Mouse (Mus musculus): ENCODE data around the gene Mcm2. TPM values are rescaled to one million over a fixed set of nuclear protein-coding genes. Genes with fewer than 3 reads are reported as not detected.

Gene Mcm2
- 139 and 152 TPM in 2 replicates for polyA plus RNA-seq (2014; fragmentation: Nextera tagmentation; extraction: Ambion mirVana)

- Histone ChIP-seq H3K27ac (ENCODE audit: low read depth) (peak within 1 kb of the TSS; percentile 82), H3K4me2 (ENCODE audit: low read length) (peak within 1 kb of the TSS; percentile 79), H3K9me3 (ENCODE audit: control insufficient read depth, low read length) (no peaks in the 10 kb centered on the region), H3K4me3 (ENCODE audit: low read depth, low read length) (peak within 1 kb of the TSS; percentile 75), H3K4me1 (replicated peaks; ENCODE audit: control insufficient read depth, insufficient read depth, low read length) (peaks cover 22% of the 10 kb centered on the region), H3K9ac (ENCODE audit: low read length) (peak within 1 kb of the TSS; percentile 91), H3K36me3 (ENCODE audit: control insufficient read depth, insufficient read depth, low read length) (peaks cover 31% of the 10 kb centered on the region), H3K27me3 (replicated peaks; ENCODE audit: control insufficient read depth, insufficient read depth, low read length) (no peaks in the 10 kb centered on the region)
- DNase-seq (ENCODE audit: low spot score) (peak; percentile 99), ATAC-seq (replicated peaks; ENCODE audit: low FRiP score, low TSS enrichment, low read depth) (peak; percentile 75)
- WGBS = under 1% methylated on average over 33 of the region's 33 CpGs
Observed at GRCm38 (mm10) chr6:88898534-88899048, at the start of gene Mcm2. Mcm2 (minus strand) TSS chr6:88898780.

GRCm38 (mm10) chr6:88947771-88948170, 49.2 kb upstream of the Mcm2 start:
- Histone ChIP-seq H3K27me3 (replicated peaks; ENCODE audit: control insufficient read depth, insufficient read depth, low read length) (no peaks in the 10 kb centered on the region), H3K4me2 (ENCODE audit: low read length) (no peak overlapping the region), H3K9ac (ENCODE audit: low read length) (no peak overlapping the region), H3K4me3 (ENCODE audit: low read depth, low read length) (no peak overlapping the region), H3K27ac (ENCODE audit: low read depth) (no peak overlapping the region), H3K4me1 (replicated peaks; ENCODE audit: control insufficient read depth, insufficient read depth, low read length) (no peaks in the 10 kb centered on the region), H3K9me3 (ENCODE audit: control insufficient read depth, low read length) (no peaks in the 10 kb centered on the region), H3K36me3 (ENCODE audit: control insufficient read depth, insufficient read depth, low read length) (no peaks in the 10 kb centered on the region)
- ATAC-seq (replicated peaks; ENCODE audit: low FRiP score, low TSS enrichment, low read depth) (no peak), DNase-seq (ENCODE audit: low spot score) (no peak)

GRCm38 (mm10) chr6:88946442-88946841, 47.9 kb upstream of the Mcm2 start:
- no peaks in the 10 kb centered on the region for H3K36me3 ChIP-seq (ENCODE audit: control insufficient read depth, insufficient read depth, low read length)
- no peak for ATAC-seq (replicated peaks; ENCODE audit: low FRiP score, low TSS enrichment, low read depth)
- H3K27me3 ChIP-seq (replicated peaks; ENCODE audit: control insufficient read depth, insufficient read depth, low read length) = no peaks in the 10 kb centered on the region
- no peaks in the 10 kb centered on the region for H3K9me3 ChIP-seq (ENCODE audit: control insufficient read depth, low read length)
- no peaks in the 10 kb centered on the region for H3K4me1 ChIP-seq (replicated peaks; ENCODE audit: control insufficient read depth, insufficient read depth, low read length)
- WGBS = 84% methylated on average over 6 of the region's 6 CpGs
- H3K27ac ChIP-seq (ENCODE audit: low read depth) = no peak overlapping the region
- H3K9ac ChIP-seq (ENCODE audit: low read length) = no peak overlapping the region
- DNase-seq (ENCODE audit: low spot score) = no peak
- H3K4me2 ChIP-seq (ENCODE audit: low read length) = no peak overlapping the region
- no peak overlapping the region for H3K4me3 ChIP-seq (ENCODE audit: low read depth, low read length)

- no peak overlapping the region for H3K9ac ChIP-seq (ENCODE audit: low read length)
- 72% methylated on average over 6 of the region's 6 CpGs for WGBS
Observed at GRCm38 (mm10) chr6:88943666-88944065, 45.1 kb upstream of the Mcm2 start.

GRCm38 (mm10) chr6:88942595-88942994, 44.0 kb upstream of the Mcm2 start:
- Histone ChIP-seq H3K4me2 (ENCODE audit: low read length) (no peak overlapping the region), H3K4me1 (replicated peaks; ENCODE audit: control insufficient read depth, insufficient read depth, low read length) (0 out of 2 replicates have a peak, but pooled peaks cover 8% of the 10 kb centered on the region), H3K9ac (ENCODE audit: low read length) (no peak overlapping the region), H3K27ac (ENCODE audit: low read depth) (no peak overlapping the region), H3K36me3 (ENCODE audit: control insufficient read depth, insufficient read depth, low read length) (no peaks in the 10 kb centered on the region), H3K27me3 (replicated peaks; ENCODE audit: control insufficient read depth, insufficient read depth, low read length) (no peaks in the 10 kb centered on the region), H3K9me3 (ENCODE audit: control insufficient read depth, low read length) (no peaks in the 10 kb centered on the region), H3K4me3 (ENCODE audit: low read depth, low read length) (no peak overlapping the region)
- no peak for ATAC-seq (replicated peaks; ENCODE audit: low FRiP score, low TSS enrichment, low read depth)
- no peak for DNase-seq (ENCODE audit: low spot score)
- WGBS = 64% methylated on average over 8 of the region's 8 CpGs

More at GRCm38 (mm10) chr6:88943666-88944065, 45.1 kb upstream of the Mcm2 start:
- ATAC-seq (replicated peaks; ENCODE audit: low FRiP score, low TSS enrichment, low read depth) = no peak
- no peaks in the 10 kb centered on the region for H3K27me3 ChIP-seq (replicated peaks; ENCODE audit: control insufficient read depth, insufficient read depth, low read length)
- H3K4me2 ChIP-seq (ENCODE audit: low read length) = no peak overlapping the region
- no peaks in the 10 kb centered on the region for H3K9me3 ChIP-seq (ENCODE audit: control insufficient read depth, low read length)
- no peak overlapping the region for H3K4me3 ChIP-seq (ENCODE audit: low read depth, low read length)
- H3K4me1 ChIP-seq (replicated peaks; ENCODE audit: control insufficient read depth, insufficient read depth, low read length) = 0 out of 2 replicates have a peak, but pooled peaks cover 3% of the 10 kb centered on the region
- H3K27ac ChIP-seq (ENCODE audit: low read depth) = no peak overlapping the region
- no peaks in the 10 kb centered on the region for H3K36me3 ChIP-seq (ENCODE audit: control insufficient read depth, insufficient read depth, low read length)
- no peak for DNase-seq (ENCODE audit: low spot score)

GRCm38 (mm10) chr6:88941628-88942027, 43.0 kb upstream of the Mcm2 start:
- ATAC-seq (replicated peaks; ENCODE audit: low FRiP score, low TSS enrichment, low read depth) (no peak), DNase-seq (ENCODE audit: low spot score) (no peak)
- H3K27ac ChIP-seq (ENCODE audit: low read depth) = no peak overlapping the region
- H3K27me3 ChIP-seq (replicated peaks; ENCODE audit: control insufficient read depth, insufficient read depth, low read length) = no peaks in the 10 kb centered on the region
- no peak overlapping the region for H3K9ac ChIP-seq (ENCODE audit: low read length)
- WGBS = 80% methylated on average over 4 of the region's 4 CpGs
- H3K4me3 ChIP-seq (ENCODE audit: low read depth, low read length) = no peak overlapping the region
- H3K9me3 ChIP-seq (ENCODE audit: control insufficient read depth, low read length) = no peaks in the 10 kb centered on the region
- no peaks in the 10 kb centered on the region for H3K36me3 ChIP-seq (ENCODE audit: control insufficient read depth, insufficient read depth, low read length)
- H3K4me1 ChIP-seq (replicated peaks; ENCODE audit: control insufficient read depth, insufficient read depth, low read length) = 0 out of 2 replicates have a peak, but pooled peaks cover 8% of the 10 kb centered on the region
- no peak overlapping the region for H3K4me2 ChIP-seq (ENCODE audit: low read length)

GRCm38 (mm10) chr6:88940090-88940916, 41.7 kb upstream of the Mcm2 start:
- 0 out of 2 replicates have a peak, but pooled peaks cover 8% of the 10 kb centered on the region for H3K4me1 ChIP-seq (replicated peaks; ENCODE audit: control insufficient read depth, insufficient read depth, low read length)
- DNase-seq (ENCODE audit: low spot score) = no peak
- no peak overlapping the region for H3K4me3 ChIP-seq (ENCODE audit: low read depth, low read length)
- no peak for ATAC-seq (replicated peaks; ENCODE audit: low FRiP score, low TSS enrichment, low read depth)
- no peak overlapping the region for H3K27ac ChIP-seq (ENCODE audit: low read depth)
- 85% methylated on average over 9 of the region's 9 CpGs for WGBS
- no peaks in the 10 kb centered on the region for H3K9me3 ChIP-seq (ENCODE audit: control insufficient read depth, low read length)
- no peaks in the 10 kb centered on the region for H3K27me3 ChIP-seq (replicated peaks; ENCODE audit: control insufficient read depth, insufficient read depth, low read length)
- no peak overlapping the region for H3K4me2 ChIP-seq (ENCODE audit: low read length)
- H3K36me3 ChIP-seq (ENCODE audit: control insufficient read depth, insufficient read depth, low read length) = no peaks in the 10 kb centered on the region
- no peak overlapping the region for H3K9ac ChIP-seq (ENCODE audit: low read length)

- H3K4me1 ChIP-seq (replicated peaks; ENCODE audit: control insufficient read depth, insufficient read depth, low read length) = peaks cover 12% of the 10 kb centered on the region
- 57% methylated on average over 12 of the region's 12 CpGs for WGBS
- no peak overlapping the region for H3K4me3 ChIP-seq (ENCODE audit: low read depth, low read length)
- H3K27ac ChIP-seq (ENCODE audit: low read depth) = no peak overlapping the region
- H3K9me3 ChIP-seq (ENCODE audit: control insufficient read depth, low read length) = no peaks in the 10 kb centered on the region
- H3K9ac ChIP-seq (ENCODE audit: low read length) = no peak overlapping the region
- no peaks in the 10 kb centered on the region for H3K27me3 ChIP-seq (replicated peaks; ENCODE audit: control insufficient read depth, insufficient read depth, low read length)
- DNase-seq (ENCODE audit: low spot score) (no peak), ATAC-seq (replicated peaks; ENCODE audit: low FRiP score, low TSS enrichment, low read depth) (no peak)
- no peak overlapping the region for H3K4me2 ChIP-seq (ENCODE audit: low read length)
- H3K36me3 ChIP-seq (ENCODE audit: control insufficient read depth, insufficient read depth, low read length) = no peaks in the 10 kb centered on the region
Observed at GRCm38 (mm10) chr6:88939281-88940089, 40.9 kb upstream of the Mcm2 start.

All from intestine, embryonic 14.5 days (tissue).